Mouse (Mus musculus): ENCODE measurements at regions not wholly inside any gene's neighbourhood (a gene's known extent, or its start where the extent isn't known, plus 50 kb on each side); places are given as distances from the start of the nearest gene placed in this dataset.

GRCm38 (mm10) chr9:115484408-115484807 lies 174.2 kb upstream of the Stt3b start:
- DNase-seq: no peak

DNA sequence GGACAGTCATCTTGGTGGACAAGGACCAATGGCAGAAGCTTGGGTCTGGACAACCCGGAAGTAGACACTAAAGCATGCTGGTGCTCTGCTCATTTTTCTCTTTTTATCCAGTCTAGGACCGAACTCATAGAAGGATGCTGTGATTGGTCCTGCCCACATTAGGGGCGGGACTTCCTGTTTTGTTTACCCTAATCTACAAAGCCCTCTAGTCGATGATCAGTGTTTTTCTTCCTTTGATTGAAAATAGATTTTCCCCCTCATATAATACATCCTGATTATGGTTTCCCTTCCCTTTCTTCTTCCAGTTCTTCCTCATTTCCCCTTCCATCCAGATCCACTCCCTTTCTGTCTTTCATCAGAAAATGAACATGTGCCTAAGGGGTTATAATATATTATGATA lies 175.0 kb upstream of the Stt3b start:
- no peak for DNase-seq

GRCm38 (mm10) chr9:115487175-115487760 lies 177.0 kb upstream of the Stt3b start:
- DNase-seq: no peak

GRCm38 (mm10) chr9:115488913-115489809 lies 178.9 kb upstream of the Stt3b start:
- DNase-seq: peak in 1 of 2 experiments; percentile 3

DNA sequence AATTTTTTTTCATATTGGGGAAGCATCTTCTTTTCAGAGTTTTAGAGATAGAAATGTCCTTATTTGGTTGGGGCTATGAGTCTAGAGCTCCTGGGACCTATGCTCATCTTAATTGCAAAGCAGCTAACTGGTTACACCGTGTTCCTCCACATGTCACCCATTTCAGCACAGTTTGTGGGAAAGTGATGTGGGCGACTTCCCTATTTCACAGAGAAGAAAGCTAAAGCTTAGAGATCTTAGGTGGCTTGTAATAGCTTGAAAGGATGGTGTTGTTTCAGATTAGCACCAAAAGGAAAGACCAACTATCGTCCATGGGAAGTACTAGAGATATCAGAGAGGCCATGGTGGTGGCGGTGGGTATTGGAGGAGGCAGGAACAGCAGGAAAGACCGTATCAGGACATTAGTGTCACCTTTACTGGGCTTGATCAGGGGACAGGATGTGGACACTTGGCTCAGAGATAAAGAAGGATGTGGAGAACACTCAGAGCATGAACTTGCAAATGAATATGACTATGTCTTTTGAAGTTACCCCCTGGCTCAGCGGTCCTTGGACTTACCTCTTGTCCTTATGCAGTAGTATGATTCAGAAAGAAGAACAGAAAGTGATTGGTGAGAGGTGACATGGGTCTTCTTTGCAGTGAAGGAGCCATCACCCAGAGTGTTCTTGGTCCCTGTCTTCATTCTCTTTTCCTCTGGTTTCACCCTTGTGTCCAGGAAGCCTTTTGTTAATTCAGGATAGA lies 182.4 kb upstream of the Stt3b start:
- DNase-seq: no peak

DNA sequence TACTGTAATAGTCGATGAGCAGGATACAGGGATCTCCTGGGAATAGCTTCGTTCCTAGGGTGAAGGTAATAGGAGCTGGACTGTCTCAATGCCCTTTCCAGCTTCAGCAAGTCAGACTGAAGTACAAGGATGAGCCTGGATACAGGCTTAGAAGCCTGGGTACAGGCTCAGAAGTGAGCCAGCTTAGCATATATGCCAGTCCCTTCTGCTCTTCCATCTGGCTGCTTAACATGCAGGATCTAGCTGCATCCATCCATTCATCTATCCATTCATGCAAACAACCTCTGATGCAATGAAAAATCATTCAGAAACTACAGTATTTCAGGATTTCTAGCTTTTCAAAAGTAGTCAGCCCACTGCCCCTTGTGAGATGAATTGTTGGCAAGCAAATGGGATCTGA lies 183.5 kb upstream of the Stt3b start:
- no peak for DNase-seq

- DNase-seq: no peak
Measured at GRCm38 (mm10) chr9:115499536-115499935, 189.3 kb upstream of the Stt3b start.

DNA sequence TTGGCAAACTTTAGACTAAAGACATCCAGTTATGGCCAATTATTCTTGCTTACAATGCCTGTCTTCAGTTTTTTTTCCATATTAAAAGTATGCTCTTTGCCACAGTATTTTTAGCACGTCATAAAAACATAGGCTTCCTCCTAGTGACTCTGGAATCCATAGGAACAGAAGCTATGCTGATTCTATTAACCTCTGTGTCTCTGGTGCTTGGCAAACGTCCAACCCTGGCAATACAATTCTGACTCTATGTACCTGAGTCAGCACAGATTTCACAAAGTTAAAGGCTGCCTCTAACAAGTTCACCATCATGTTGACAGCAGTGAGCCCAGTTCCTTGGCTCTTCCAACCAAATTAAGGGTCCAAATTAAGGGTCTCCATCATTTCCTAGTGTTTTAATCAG lies 194.6 kb upstream of the Stt3b start:
- no peak for DNase-seq

DNA sequence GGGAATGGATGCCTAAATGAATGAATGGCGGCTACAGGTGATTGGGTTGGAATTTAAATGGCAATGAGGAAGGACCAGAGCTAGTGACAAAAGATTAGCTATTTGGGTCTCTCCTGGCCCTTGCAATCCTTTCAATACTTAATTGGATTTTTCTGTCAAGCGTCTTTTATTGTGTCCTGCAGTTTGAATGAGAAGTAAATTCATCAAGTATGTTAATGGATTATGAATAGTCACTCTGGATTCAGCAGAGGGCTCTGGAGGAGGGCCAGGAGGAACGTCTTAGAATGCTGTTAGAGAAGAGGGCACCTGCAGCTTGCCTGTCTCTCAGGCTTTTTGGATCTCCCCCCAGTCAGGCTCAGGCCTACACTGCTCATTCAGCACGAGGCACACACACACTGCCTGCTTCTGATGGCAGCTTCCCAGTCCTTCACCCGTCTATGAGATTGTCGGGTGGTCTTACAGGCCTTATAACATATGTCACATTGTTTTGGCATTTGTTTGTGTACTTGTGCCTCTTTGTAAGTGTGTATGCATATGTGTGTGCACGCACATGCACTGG lies 197.0 kb upstream of the Stt3b start:
- DNase-seq: peak; percentile 7 to 14

DNA sequence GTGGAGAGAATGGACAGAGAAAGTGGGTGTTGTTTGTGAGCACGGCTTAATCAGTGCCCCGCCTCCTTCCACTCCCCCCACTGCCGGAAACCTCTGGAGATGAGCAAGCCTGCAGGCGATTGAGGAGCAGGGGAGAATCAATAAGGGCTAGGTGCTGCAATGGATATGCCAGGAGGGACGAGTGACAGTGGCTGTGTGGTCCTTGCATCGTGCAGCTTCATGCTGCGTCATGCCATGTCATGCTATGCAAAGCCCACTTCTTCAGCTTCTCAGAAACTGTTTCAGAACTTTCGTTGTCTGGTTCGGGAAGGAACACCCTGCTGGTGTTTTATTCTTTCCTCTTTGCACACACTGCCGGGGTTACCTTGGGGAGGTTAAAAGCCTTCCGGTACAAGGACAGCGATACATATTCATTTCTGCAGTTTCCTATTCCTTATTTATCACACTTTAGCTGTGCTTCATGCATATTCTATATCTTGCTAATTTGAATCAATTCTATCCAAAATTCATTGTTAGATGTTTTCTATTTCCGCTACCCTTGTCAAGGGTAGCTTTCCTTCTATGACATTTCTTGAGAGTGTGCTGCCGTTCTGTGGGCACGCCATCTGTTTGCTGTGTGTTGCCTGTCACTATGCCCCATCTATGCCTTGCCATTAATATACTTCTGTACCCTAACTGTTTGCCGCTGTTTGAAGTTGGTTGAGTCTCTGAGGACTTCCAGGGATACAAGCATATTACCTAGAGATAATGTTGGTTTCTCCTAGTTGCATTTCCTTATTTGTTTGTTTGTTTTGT lies 202.8 kb upstream of the Stt3b start:
- no peak for DNase-seq

- no peak for DNase-seq
Measured at GRCm38 (mm10) chr9:115517903-115518302, 207.7 kb upstream of the Stt3b start.

GRCm38 (mm10) chr9:115524161-115524560 lies 213.9 kb upstream of the Stt3b start:
- no peak for DNase-seq

GRCm38 (mm10) chr9:115524591-115524990 lies 214.4 kb upstream of the Stt3b start:
- no peak for DNase-seq

DNA sequence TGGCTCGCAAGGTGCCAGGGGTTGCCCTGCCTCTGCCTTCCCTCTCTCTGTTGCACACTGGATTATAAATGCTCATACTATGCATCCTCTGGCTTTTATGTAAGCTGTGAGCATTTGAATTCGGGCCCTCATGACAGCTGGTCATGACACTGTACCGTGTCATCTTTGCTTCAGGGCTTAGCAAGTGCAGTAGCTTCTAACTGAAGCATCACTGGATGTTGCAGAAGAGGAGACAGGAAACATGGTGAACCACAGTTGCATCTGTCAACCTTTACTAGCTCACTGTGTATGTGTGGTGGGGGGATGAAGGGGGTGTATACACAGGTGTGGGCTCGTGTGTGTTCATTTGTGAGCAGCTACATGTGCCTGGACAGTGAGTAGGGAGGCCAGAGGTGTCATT lies 216.1 kb upstream of the Stt3b start:
- no peak for DNase-seq

DNA sequence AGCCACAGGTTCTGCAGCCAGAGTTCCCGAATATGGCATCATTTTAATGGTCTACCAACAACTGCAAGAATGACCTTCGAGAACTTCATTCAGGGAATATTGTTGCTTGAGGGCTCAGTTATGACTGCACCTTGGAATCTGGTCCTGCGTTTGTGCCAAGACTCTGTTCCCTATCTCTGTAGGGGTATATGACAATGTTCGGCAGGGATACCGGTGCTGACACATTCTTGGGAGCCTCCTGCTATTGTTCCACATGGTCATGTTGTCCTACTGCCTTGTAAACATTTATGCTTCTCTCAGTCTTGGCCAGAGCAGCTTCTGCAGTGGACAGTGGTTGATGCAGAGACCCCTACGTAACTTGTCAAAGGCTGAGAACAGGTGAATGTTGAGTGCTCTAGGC lies 216.8 kb upstream of the Stt3b start:
- no peak for DNase-seq

GRCm38 (mm10) chr9:115534198-115534597 lies 224.0 kb upstream of the Stt3b start:
- DNase-seq: no peak

DNA sequence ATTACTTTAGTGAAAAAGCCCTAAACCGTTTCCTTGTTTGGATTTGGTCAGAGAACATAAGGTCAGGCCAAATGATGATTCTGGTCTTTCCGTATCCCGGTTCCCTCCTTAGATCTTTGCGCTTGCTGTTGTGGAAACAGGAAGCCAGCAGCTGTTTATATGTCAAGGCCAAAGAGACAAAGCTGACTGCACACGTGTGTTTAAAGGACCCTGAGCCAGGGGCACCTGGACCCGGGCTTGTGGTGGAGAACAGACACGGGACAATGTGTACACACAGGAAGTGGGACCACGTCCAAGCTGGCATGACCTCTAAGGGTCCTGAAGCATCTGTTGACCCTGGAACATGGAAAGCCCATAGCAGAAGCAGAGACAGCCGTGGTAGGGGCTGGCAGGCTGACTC lies 233.4 kb upstream of the Stt3b start:
- peak; percentile 26 to 34 for DNase-seq

- no peak for DNase-seq
Measured at GRCm38 (mm10) chr9:115545178-115545577, 235.0 kb upstream of the Stt3b start.

GRCm38 (mm10) chr9:115545792-115546191 lies 235.6 kb upstream of the Stt3b start:
- no peak for DNase-seq

- DNase-seq: peak in 1 of 2 experiments; percentile 13
Measured at GRCm38 (mm10) chr9:115547625-115548325, 237.6 kb upstream of the Stt3b start.

DNA sequence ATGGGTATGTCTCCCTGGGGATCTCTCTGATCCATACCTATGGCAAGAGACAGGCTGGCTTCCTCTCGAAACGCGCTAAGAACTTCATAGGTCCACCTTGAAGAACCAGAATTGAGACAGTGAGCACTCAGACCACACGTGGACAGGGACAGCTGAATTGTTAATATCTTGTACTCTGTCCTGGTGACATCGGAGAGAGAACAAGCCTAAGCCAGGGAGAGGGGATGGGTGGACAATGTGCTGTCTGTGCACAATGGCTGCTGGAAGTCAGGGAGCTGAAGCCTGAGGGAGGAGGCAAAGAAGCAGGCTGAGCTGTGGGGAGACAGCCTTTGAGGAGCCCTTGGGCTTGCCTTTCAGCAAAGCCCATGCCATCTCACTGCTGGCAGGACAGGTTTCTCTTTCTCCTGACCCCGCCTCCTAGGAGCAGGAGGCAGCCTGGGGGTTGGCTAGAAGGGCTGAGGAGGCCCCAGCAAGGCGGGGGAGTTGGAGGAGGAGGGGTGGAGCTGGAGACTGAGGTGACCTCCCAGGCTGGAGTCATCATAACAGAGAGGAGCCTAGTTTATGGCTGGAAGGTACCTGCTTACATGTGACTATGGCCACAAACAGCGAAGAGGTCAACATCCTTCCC lies 238.6 kb upstream of the Stt3b start:
- DNase-seq: no peak

All from cerebellum, postnatal 10 days (tissue).